Mouse (Mus musculus): ENCODE data around the gene Ms4a4a. TPM values are rescaled to one million over a fixed set of nuclear protein-coding genes. Genes with fewer than 3 reads are reported as not detected.

Ms4a4a gene
- total RNA-seq (2012; rRNA removed), result 0.21 TPM in 1 of 2 replicates, not detected in the other
- not detected in 2 replicates for total RNA-seq (2014; rRNA removed)
- 0.29 TPM in 1 of 2 replicates, not detected in the other for polyA plus RNA-seq (2012; ENCODE audit: insufficient read length, low read depth)

DNA sequence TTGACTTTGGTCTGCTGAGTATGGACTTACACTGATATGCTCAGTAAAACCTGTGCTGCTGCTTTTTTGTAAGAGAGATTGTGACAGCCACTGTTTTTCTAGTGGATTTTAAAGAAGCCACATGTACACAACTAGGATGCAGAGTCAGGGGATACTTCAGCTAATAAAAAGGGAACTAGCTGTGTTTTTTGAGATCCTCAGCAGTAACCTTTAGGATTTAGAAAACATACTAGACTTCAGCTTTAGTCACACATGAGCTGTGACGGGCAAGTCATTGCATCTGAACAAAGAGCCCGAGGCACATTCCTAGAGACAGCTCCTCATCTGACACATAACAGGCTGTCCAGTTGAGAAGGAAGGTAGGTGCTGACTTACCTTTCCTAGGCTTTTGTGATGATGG lies at the start of gene Ms4a4a:
TSS of gene Ms4a4a (plus strand) at position 251 of the 400 bp plus-strand sequence.
- H3K4me2 ChIP-seq (ENCODE audit: insufficient read depth, low read depth, poor library complexity, severe bottlenecking), result no peak within 1 kb of the TSS
- in situ Hi-C loops (cut with MboI; ENCODE audit: low pct_ligation_motif_present, low pct_unique_long_range_greater_than_20kb, low sequenced_read_pairs) (no loop called here), dilution Hi-C loops (cut with MboI; ENCODE audit: extremely low pct_ligation_motif_present, extremely low pct_unique_long_range_greater_than_20kb, low sequenced_read_pairs) (no loop called here)
- TF ChIP-seq BHLHE40 (IDR thresholded peaks at IDR 0.05; ENCODE audit: low read depth, low read length) (no peak), CTCF (conservative IDR thresholded peaks at IDR 0.05 in 1 of 2, IDR thresholded peaks at IDR 0.05 in 1 of 2; ENCODE audit: low read depth in 2 of 2, low read length in 2 of 2) (no peak), POLR2AphosphoS2 (IDR thresholded peaks at IDR 0.05; ENCODE audit: low read depth, low read length) (no peak), RAD21 (IDR thresholded peaks at IDR 0.05; ENCODE audit: low read depth, low read length) (no peak), CHD2 (IDR thresholded peaks at IDR 0.05; ENCODE audit: low read length) (no peak), RCOR1 (conservative IDR thresholded peaks at IDR 0.05; ENCODE audit: low read depth, low read length) (no peak), HCFC1 (IDR thresholded peaks at IDR 0.05; ENCODE audit: low read depth, low read length) (no peak), TCF12 (IDR thresholded peaks at IDR 0.05; ENCODE audit: low read depth, low read length) (no peak), USF2 (conservative IDR thresholded peaks at IDR 0.05; ENCODE audit: low read depth, low read length) (no peak)
- no peak within 1 kb of the TSS for H3K4me3 ChIP-seq (replicated peaks in 1 of 3; ENCODE audit: low read depth in 2 of 3, low read length in 2 of 3, poor library complexity in 1 of 3)
- DNase-seq (ENCODE audit: extremely low read depth), result no peak
- no peaks in the 10 kb centered on the region for H3K79me2 ChIP-seq (replicated peaks; ENCODE audit: control insufficient read depth, extremely low read depth, insufficient read depth, poor library complexity, severe bottlenecking)
- no peaks in the 10 kb centered on the region for H3K9me3 ChIP-seq (replicated peaks; ENCODE audit: low read length)
- no peaks in the 10 kb centered on the region for H3K36me3 ChIP-seq (replicated peaks in 1 of 2; ENCODE audit: control insufficient read depth in 1 of 2, insufficient read depth in 1 of 2, low read length in 1 of 2)
- no peaks in the 10 kb centered on the region for H3K27me3 ChIP-seq (replicated peaks)
- no peak within 1 kb of the TSS for H3K9ac ChIP-seq (ENCODE audit: insufficient read depth, low read depth)
- H3K27ac ChIP-seq (ENCODE audit: insufficient read depth, low read depth), result no peak within 1 kb of the TSS
- H3K4me1 ChIP-seq (ENCODE audit: control insufficient read depth in 1 of 2, insufficient read depth in 2 of 2), result peaks cover 0 to 14% of the 10 kb centered on the region in 2 experiments; a peak in 1 of 4 replicates

GRCm38 (mm10) chr19:11335932-11336331 lies 39.4 kb upstream of the Ms4a4a start, which contains the start of gene Ms4a7:
Ms4a7 (minus strand) TSS chr19:11336146.
- Histone ChIP-seq H3K79me2 (replicated peaks; ENCODE audit: control insufficient read depth, extremely low read depth, insufficient read depth, poor library complexity, severe bottlenecking) (no peaks in the 10 kb centered on the region), H3K4me3 (replicated peaks in 1 of 3; ENCODE audit: low read depth in 2 of 3, low read length in 2 of 3, poor library complexity in 1 of 3) (no peak within 1 kb of the TSS), H3K4me1 (ENCODE audit: control insufficient read depth in 1 of 2, insufficient read depth in 2 of 2) (peaks cover 2 to 29% of the 10 kb centered on the region in 2 experiments; a peak in 3 of 4 replicates), H3K27me3 (replicated peaks) (no peaks in the 10 kb centered on the region), H3K9ac (ENCODE audit: insufficient read depth, low read depth) (no peak within 1 kb of the TSS), H3K9me3 (replicated peaks; ENCODE audit: low read length) (no peaks in the 10 kb centered on the region), H3K36me3 (replicated peaks in 1 of 2; ENCODE audit: control insufficient read depth in 1 of 2, insufficient read depth in 1 of 2, low read length in 1 of 2) (no peaks in the 10 kb centered on the region), H3K27ac (ENCODE audit: insufficient read depth, low read depth) (no peak within 1 kb of the TSS), H3K4me2 (ENCODE audit: insufficient read depth, low read depth, poor library complexity, severe bottlenecking) (0 out of 2 replicates have a peak within 1 kb of the TSS, but pooled peaks have one; percentile 10)
- in situ Hi-C loops (cut with MboI; ENCODE audit: low pct_ligation_motif_present, low pct_unique_long_range_greater_than_20kb, low sequenced_read_pairs) (loop anchor here (25.0 kb wide), 1 partner anchor 274 kb away; no protein-coding TSS in a partner anchor), dilution Hi-C loops (cut with MboI; ENCODE audit: extremely low pct_ligation_motif_present, extremely low pct_unique_long_range_greater_than_20kb, low sequenced_read_pairs) (no loop called here)
- peak; percentile 53 for DNase-seq (ENCODE audit: extremely low read depth)
- TF ChIP-seq CHD1 (IDR thresholded peaks at IDR 0.05; ENCODE audit: low read depth, low read length), result no peak
- TF ChIP-seq KAT2A (IDR thresholded peaks at IDR 0.05; ENCODE audit: insufficient replicate concordance, low read length), result no peak
- TF ChIP-seq ETS1 (conservative IDR thresholded peaks at IDR 0.05; ENCODE audit: low read depth, low read length), result peak; percentile 83
- TF ChIP-seq MAX (IDR thresholded peaks at IDR 0.05; ENCODE audit: low read length), result 0 out of 2 replicates have a peak, but pooled peaks have one; percentile 13
- no peak for TF ChIP-seq HCFC1 (IDR thresholded peaks at IDR 0.05; ENCODE audit: low read depth, low read length)
- no peak for TF ChIP-seq GABPA (IDR thresholded peaks at IDR 0.05; ENCODE audit: insufficient replicate concordance, low read depth, low read length)
- no peak for TF ChIP-seq UBTF (IDR thresholded peaks at IDR 0.05; ENCODE audit: low read depth, low read length)
- TF ChIP-seq ZKSCAN1 (IDR thresholded peaks at IDR 0.05; ENCODE audit: borderline replicate concordance, low read depth, low read length), result no peak
- no peak for TF ChIP-seq PAX5 (IDR thresholded peaks at IDR 0.05; ENCODE audit: low read length)
- peak; percentile 66 for TF ChIP-seq BHLHE40 (IDR thresholded peaks at IDR 0.05; ENCODE audit: low read depth, low read length)
- peak; percentile 23; the same call in 1 of the 2 replicates for TF ChIP-seq TCF12 (IDR thresholded peaks at IDR 0.05; ENCODE audit: low read depth, low read length)
- TF ChIP-seq USF2 (conservative IDR thresholded peaks at IDR 0.05; ENCODE audit: low read depth, low read length), result no peak
- peak; percentile 66; the same call in 1 of the 2 replicates for TF ChIP-seq ELF1 (IDR thresholded peaks at IDR 0.05; ENCODE audit: low read depth, low read length)
- peak; percentile 42 for TF ChIP-seq EP300 (IDR thresholded peaks at IDR 0.05; ENCODE audit: low read length)
- no peak for TF ChIP-seq CTCF (conservative IDR thresholded peaks at IDR 0.05 in 1 of 2, IDR thresholded peaks at IDR 0.05 in 1 of 2; ENCODE audit: low read depth in 2 of 2, low read length in 2 of 2)
- no peak for TF ChIP-seq JUND (conservative IDR thresholded peaks at IDR 0.05; ENCODE audit: low read depth, low read length)
- TF ChIP-seq IRF4 (IDR thresholded peaks at IDR 0.05; ENCODE audit: low read depth, low read length), result 0 out of 2 replicates have a peak, but pooled peaks have one; percentile 7
- TF ChIP-seq POLR2A (IDR thresholded peaks at IDR 0.05; ENCODE audit: low read depth, low read length), result no peak
- TF ChIP-seq NELFE (IDR thresholded peaks at IDR 0.05; ENCODE audit: low read depth, low read length), result no peak
- TF ChIP-seq ZC3H11A (IDR thresholded peaks at IDR 0.05; ENCODE audit: low read depth, low read length), result no peak
- no peak for TF ChIP-seq SIN3A (IDR thresholded peaks at IDR 0.05; ENCODE audit: low read length)
